Mouse (Mus musculus) limb, embryonic 14.5 days (tissue): ENCODE measurements around the gene Olfr98. TPM values are rescaled to one million over a fixed set of nuclear protein-coding genes. Genes with fewer than 3 reads are reported as not detected.

Experiments
- ATAC-seq: fragments of 200-750 bp; cut with Nextera tagmentation; 2 replicates; pipeline ENCODE4 v1.8.0; 2017; ENCODE audit warnings: low read depth, moderate number of reproducible peaks, moderate TSS enrichment; ENCODE audit not compliant: low FRiP score
- DNase-seq: peaks from one replicate; pipeline ENCODE4 v3.0.0-alpha.2; 2015; ENCODE audit warnings: low spot score
- H3K27ac ChIP-seq: fragments of 300-500 bp; sonication (generic); replicated peaks from 2 replicates; pipeline ENCODE4 v1.5.1; 2014; ENCODE audit warnings: low read depth, mild to moderate bottlenecking, low read length, moderate library complexity, mixed read lengths
- H3K27me3 ChIP-seq: fragments of 300-500 bp; sonication (generic); 2 replicates; pipeline ENCODE4 v1.6.1; 2014; ENCODE audit warnings: low read length, mixed read lengths; ENCODE audit not compliant: control insufficient read depth, insufficient read depth
- H3K36me3 ChIP-seq: fragments of 300-500 bp; sonication (generic); 2 replicates; pipeline ENCODE4 v1.6.1; 2014; ENCODE audit warnings: mild to moderate bottlenecking, low read length, moderate library complexity, mixed read lengths; ENCODE audit not compliant: control insufficient read depth, insufficient read depth
- H3K4me1 ChIP-seq: fragments of 300-500 bp; sonication (generic); 2 replicates; pipeline ENCODE4 v1.6.1; 2014; ENCODE audit warnings: antibody characterized with exemption, low read length, mixed read lengths; ENCODE audit not compliant: control insufficient read depth, insufficient read depth
- H3K4me2 ChIP-seq: fragments of 300-500 bp; sonication (generic); replicated peaks from 2 replicates; pipeline ENCODE4 v1.6.1; 2014; ENCODE audit warnings: low read depth, mild to moderate bottlenecking, low read length, moderate library complexity; ENCODE audit not compliant: severe bottlenecking
- H3K4me3 ChIP-seq: fragments of 300-500 bp; sonication (generic); replicated peaks from 2 replicates; pipeline ENCODE4 v1.5.1; 2014; ENCODE audit warnings: low read length
- H3K9ac ChIP-seq: fragments of 300-500 bp; sonication (generic); 2 replicates; pipeline ENCODE4 v1.6.1; 2014; ENCODE audit warnings: mild to moderate bottlenecking, low read depth, low read length, moderate library complexity; ENCODE audit not compliant: severe bottlenecking
- H3K9me3 ChIP-seq: fragments of 300-500 bp; sonication (generic); 2 replicates; pipeline ENCODE4 v1.6.1; 2016; ENCODE audit warnings: low read length; ENCODE audit not compliant: control insufficient read depth
- POLR2A ChIP-seq: fragments of 200-500 bp; IDR thresholded peaks from 2 replicates; pipeline ENCODE4 v1.8.0; 2012; ENCODE audit warnings: inconsistent platforms, mild to moderate bottlenecking, moderate library complexity, borderline replicate concordance; ENCODE audit not compliant: insufficient read depth, insufficient read length; ENCODE audit errors: extremely low read depth
- WGBS: fragments of 180-500 bp; shearing (Covaris S2); extraction: QIAGEN DNeasy Blood & Tissue Kit; methylation state at CpG from one replicate; pipeline ENCODE4 v1.1.7; 2014; 5-methylcytosine and 5-hydroxymethylcytosine counted together
- polyA plus RNA-seq, 2 experiments: library from polyadenylated mRNA; depleted of rRNA in 1 of 2; stranded (reverse) in 1 of 2; unstranded in 1 of 2; fragments of >200 nt; fragmentation: Nextera tagmentation in 1 of 2; extraction: Ambion mirVana in 1 of 2; gene quantifications; 2 replicates each; pipeline versions ENCODE4 v1.2.1 to v1.2.3; 2012 to 2014

The Olfr98 gene
- polyA plus RNA-seq, 2 experiments = not detected

DNA sequence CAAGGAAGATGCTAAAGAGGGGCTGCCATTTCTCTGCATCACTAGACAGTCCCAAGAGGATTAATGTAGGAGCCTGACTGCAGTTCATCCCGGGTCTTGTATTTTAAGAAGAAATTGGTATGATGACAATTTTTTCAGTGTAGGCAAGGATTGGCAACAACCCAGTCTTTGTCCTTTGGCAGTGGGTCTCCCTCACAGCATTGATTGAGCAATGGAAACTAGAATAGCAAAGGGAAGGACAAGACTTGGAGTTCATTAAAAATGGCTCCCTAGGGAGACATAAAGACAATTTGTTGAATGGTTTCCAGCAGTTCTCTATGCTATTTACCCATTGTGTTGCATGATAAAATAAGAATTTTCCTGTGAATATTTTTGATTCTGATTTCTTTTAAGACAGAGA, 16.8 kb upstream of the Olfr98 start:
- Histone ChIP-seq H3K36me3 (no peaks in the 10 kb centered on the region), H3K4me2 (no peak overlapping the region), H3K4me3 (no peak overlapping the region), H3K27ac (no peak overlapping the region), H3K4me1 (no peaks in the 10 kb centered on the region), H3K27me3 (no peaks in the 10 kb centered on the region), H3K9me3 (no peaks in the 10 kb centered on the region), H3K9ac (no peak overlapping the region)
- WGBS = 76% methylated on average over 1 of the region's 1 CpGs
- no peak for DNase-seq
- no peak for TF ChIP-seq POLR2A
- ATAC-seq = no peak

DNA sequence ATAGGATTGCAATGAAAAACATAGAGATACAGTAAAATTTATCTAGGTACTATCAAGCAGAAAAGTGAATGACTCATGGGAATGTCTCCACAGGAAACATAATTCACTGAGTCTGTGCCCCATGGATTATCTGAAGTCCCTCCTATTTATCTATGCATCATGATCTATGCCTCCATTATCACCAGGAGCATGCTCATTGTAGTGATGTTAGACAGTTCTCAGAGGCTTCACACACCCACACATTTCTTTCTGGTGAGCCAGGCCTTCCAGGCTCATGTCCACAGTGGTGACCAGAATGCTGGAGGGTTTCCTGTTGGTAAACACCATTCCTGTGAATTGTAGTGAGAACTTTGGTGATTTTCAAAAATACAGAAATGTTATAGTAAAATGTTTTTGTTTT, 13.0 kb upstream of the Olfr98 start:
- no peak for ATAC-seq
- Histone ChIP-seq H3K9ac (no peak overlapping the region), H3K4me1 (no peaks in the 10 kb centered on the region), H3K9me3 (no peaks in the 10 kb centered on the region), H3K36me3 (no peaks in the 10 kb centered on the region), H3K4me3 (no peak overlapping the region), H3K27ac (no peak overlapping the region), H3K4me2 (no peak overlapping the region), H3K27me3 (no peaks in the 10 kb centered on the region)
- no peak for DNase-seq
- no peak for TF ChIP-seq POLR2A

DNA sequence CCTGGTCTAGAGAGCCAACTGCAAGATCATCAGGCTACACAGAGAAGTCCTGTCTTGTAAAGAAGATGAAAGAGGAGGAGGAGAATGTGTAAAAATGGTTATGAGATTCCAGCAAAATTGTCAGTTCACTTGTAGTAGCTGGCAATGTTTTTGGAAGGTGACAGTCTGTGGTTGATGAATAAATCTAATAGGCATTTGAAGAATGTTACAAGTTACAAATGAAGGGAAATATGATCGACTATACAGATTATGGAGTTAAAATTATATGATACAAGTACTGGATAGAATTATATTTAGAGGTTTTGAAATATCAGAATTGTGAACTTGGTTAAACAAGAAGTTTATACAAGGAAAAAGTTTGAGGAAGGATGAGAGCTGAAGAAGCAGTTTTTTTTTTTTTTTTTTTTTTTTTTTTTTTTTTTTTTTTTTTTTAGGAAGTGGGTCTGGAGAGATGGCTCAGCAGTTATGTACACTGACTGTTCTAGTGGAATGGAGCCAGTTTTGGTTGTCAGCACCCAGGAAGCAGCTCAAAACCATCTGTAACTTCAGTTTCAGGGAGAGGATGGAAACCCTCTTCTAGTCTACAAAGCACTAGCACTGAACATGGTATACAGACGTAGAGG, 12.2 kb upstream of the Olfr98 start:
- no peaks in the 10 kb centered on the region for H3K9me3 ChIP-seq
- DNase-seq (no peak), ATAC-seq (no peak)
- TF ChIP-seq POLR2A = no peak
- WGBS = 78% methylated on average over 2 of the region's 2 CpGs
- no peak overlapping the region for H3K27ac ChIP-seq
- H3K27me3 ChIP-seq = no peaks in the 10 kb centered on the region
- no peak overlapping the region for H3K9ac ChIP-seq
- H3K4me2 ChIP-seq = no peak overlapping the region
- H3K36me3 ChIP-seq = no peaks in the 10 kb centered on the region
- H3K4me3 ChIP-seq = no peak overlapping the region
- no peaks in the 10 kb centered on the region for H3K4me1 ChIP-seq

DNA sequence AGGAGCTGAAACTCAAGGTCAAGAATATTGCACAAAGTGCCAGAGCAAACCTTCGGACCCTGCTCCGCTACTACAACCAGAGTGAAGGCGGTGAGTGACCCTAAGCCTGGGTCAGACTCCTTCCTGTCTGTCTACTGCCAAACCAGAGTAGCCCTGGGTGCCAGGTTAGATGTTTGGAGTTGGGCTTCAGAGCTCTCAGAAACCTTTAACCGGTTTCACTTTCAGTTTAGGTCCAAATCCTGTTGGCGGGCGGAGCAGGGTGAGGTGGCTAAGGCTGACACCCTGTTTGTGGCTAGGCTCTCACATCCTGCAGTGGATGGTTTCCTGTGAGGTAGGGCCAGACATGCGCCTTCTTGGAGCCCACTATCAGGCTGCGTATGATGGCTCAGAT, 7.1 kb upstream of the Olfr98 start:
- DNase-seq = no peak
- WGBS = 64% methylated on average over 8 of the region's 8 CpGs

DNA sequence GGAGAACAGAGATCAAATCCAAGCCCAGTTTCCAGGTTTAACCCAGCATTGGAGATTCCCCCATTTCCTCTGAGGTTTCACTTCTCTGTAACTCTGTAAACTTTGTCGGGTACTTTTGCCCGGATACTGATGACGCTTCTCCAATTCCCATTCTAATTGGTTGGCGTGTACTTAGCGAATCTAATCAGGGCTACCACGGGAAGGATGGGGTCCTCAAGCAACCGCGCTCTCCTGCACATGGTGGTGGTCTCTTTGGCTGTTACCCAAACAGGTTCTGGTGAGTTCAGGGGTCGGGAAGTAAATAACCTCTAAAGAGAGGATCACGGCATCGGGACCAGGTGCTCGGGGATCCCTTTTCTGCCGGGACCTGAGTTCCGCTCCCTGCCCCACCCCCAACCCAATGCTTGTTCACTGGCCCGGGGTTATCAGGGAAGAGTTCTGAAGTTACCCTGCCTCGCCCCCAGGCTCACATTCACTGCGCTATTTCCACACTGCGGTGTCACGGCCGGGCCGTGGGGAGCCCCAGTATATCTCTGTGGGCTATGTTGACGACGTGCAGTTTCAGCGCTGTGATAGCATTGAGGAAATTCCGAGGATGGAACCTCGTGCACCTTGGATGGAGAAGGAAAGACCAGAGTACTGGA, 6.6 kb upstream of the Olfr98 start, which contains the start of gene H2-M3:
Gene H2-M3 (plus strand): TSS at position 163 of the 644 bp plus-strand sequence.
- Histone ChIP-seq H3K4me3 (peak within 1 kb of the TSS; percentile 51), H3K36me3 (no peaks in the 10 kb centered on the region), H3K4me2 (peak within 1 kb of the TSS; percentile 91), H3K9me3 (no peaks in the 10 kb centered on the region), H3K27ac (no peak within 1 kb of the TSS), H3K4me1 (no peaks in the 10 kb centered on the region), H3K9ac (peak within 1 kb of the TSS; percentile 51), H3K27me3 (no peaks in the 10 kb centered on the region)
- TF ChIP-seq POLR2A = no peak
- ATAC-seq = peak; percentile 95
- 2% methylated on average over 26 of the region's 26 CpGs for WGBS
- DNase-seq = peak; percentile 92

More for the DNA sequence above, 7.1 kb upstream of the Olfr98 start:
- Histone ChIP-seq H3K9me3 (no peaks in the 10 kb centered on the region), H3K4me1 (no peaks in the 10 kb centered on the region), H3K4me3 (peak overlapping the region; percentile 51), H3K27ac (no peak overlapping the region), H3K9ac (no peak overlapping the region), H3K27me3 (no peaks in the 10 kb centered on the region), H3K4me2 (peak overlapping the region; percentile 91), H3K36me3 (no peaks in the 10 kb centered on the region)
- no peak for ATAC-seq
- no peak for TF ChIP-seq POLR2A
